Mouse (Mus musculus) ES-E14 (cell line): ENCODE measurements around the gene Bri3. TPM values are rescaled to one million over a fixed set of nuclear protein-coding genes. Genes with fewer than 3 reads are reported as not detected.

Experiments
- DNase-seq: peaks from one replicate; pipeline ENCODE4 v3.0.0-alpha.2; 2013; ENCODE audit warnings: low read depth, low spot score
- H3K27ac ChIP-seq: 2 replicates; pipeline ENCODE4 v1.5.1; 2012; ENCODE audit warnings: low read depth, mild to moderate bottlenecking, low read length, moderate library complexity, mixed read lengths; ENCODE audit not compliant: poor library complexity, insufficient read depth, severe bottlenecking
- H3K36me3 ChIP-seq: 2 replicates; pipeline ENCODE4 v1.6.1; 2012; ENCODE audit warnings: mild to moderate bottlenecking, low read length, moderate library complexity, mixed read lengths; ENCODE audit not compliant: control insufficient read depth, poor library complexity, insufficient read depth, severe bottlenecking
- H3K4me1 ChIP-seq, 2 experiments: fragments of 150-350 bp in 1 of 2; sonication (generic) in 1 of 2; 2 replicates each; pipeline ENCODE4 v1.6.1; 2012; ENCODE audit warnings: low read length in 2 of 2, mild to moderate bottlenecking in 1 of 2, mixed read lengths in 1 of 2; ENCODE audit not compliant: control insufficient read depth in 2 of 2, insufficient read depth in 2 of 2, poor library complexity in 1 of 2
- H3K4me3 ChIP-seq, 2 experiments: fragments of 150-350 bp in 1 of 2; sonication (generic) in 1 of 2; 2 replicates each; pipeline ENCODE4 v1.5.1; 2012; ENCODE audit warnings: low read length in 2 of 2, low read depth in 1 of 2, mild to moderate bottlenecking in 1 of 2, mixed read lengths in 1 of 2; ENCODE audit not compliant: insufficient read depth in 1 of 2, poor library complexity in 1 of 2, severe bottlenecking in 1 of 2
- H3K9ac ChIP-seq: 2 replicates; pipeline ENCODE4 v1.6.1; 2012; ENCODE audit warnings: low read depth, mild to moderate bottlenecking, low read length, mixed read lengths; ENCODE audit not compliant: poor library complexity, insufficient read depth, severe bottlenecking
- H3K9me3 ChIP-seq: fragments of 150-350 bp; sonication (generic); 2 replicates; pipeline ENCODE4 v1.6.1; 2012; ENCODE audit warnings: low read depth, mild to moderate bottlenecking, low read length; ENCODE audit not compliant: control insufficient read depth, insufficient read depth
- CHD2 ChIP-seq: IDR thresholded peaks from 2 replicates; pipeline ENCODE4 v1.6.1; 2014; ENCODE audit warnings: mild to moderate bottlenecking, low read depth, low read length, inconsistent platforms
- HCFC1 ChIP-seq: IDR thresholded peaks from 2 replicates; pipeline ENCODE4 v1.6.1; 2012; ENCODE audit warnings: low read length, inconsistent platforms, borderline replicate concordance; ENCODE audit not compliant: insufficient read depth
- MAFK ChIP-seq: IDR thresholded peaks from 2 replicates; pipeline ENCODE4 v1.6.1; 2014; ENCODE audit warnings: mild to moderate bottlenecking, low read depth, low read length, inconsistent platforms; ENCODE audit not compliant: insufficient read depth
- ZC3H11A ChIP-seq: IDR thresholded peaks from 2 replicates; pipeline ENCODE4 v1.6.1; 2012; ENCODE audit warnings: low read depth, mild to moderate bottlenecking, inconsistent platforms, low read length, borderline replicate concordance
- ZNF384 ChIP-seq: IDR thresholded peaks from 2 replicates; pipeline ENCODE4 v1.6.1; 2012; ENCODE audit warnings: low read depth, low read length, inconsistent platforms
- in situ Hi-C, 2 experiments: fragments of 600-800 bp; cut with MboI; formaldehyde crosslinking; loops; one replicate each; pipeline ENCODE4 v1.15.1; 2025; ENCODE audit warnings: low sequenced_read_pairs in 2 of 2, inconsistent platforms in 1 of 2; ENCODE audit not compliant: unreplicated experiment in 2 of 2
- total RNA-seq: library from RNA; depleted of rRNA; stranded (reverse); fragments of 300-350 nt; gene quantifications from 2 replicates; pipeline ENCODE4 v1.2.3, GENCODE M21; 2012

The Bri3 gene
- total RNA-seq, 1 experiment = 26.4 TPM

GRCm38 (mm10) chr5:144257451-144258110 is 13.3 kb downstream of the Bri3 start:
- H3K9ac ChIP-seq = no peak overlapping the region
- TF ChIP-seq CHD2 = no peak
- TF ChIP-seq ZNF384 = no peak
- TF ChIP-seq MAFK = no peak
- TF ChIP-seq HCFC1 = no peak
- TF ChIP-seq ZC3H11A = no peak
- H3K36me3 ChIP-seq = peaks cover 29% of the 10 kb centered on the region
- H3K27ac ChIP-seq = no peak overlapping the region
- H3K4me1 ChIP-seq = peaks cover 0 to 38% of the 10 kb centered on the region in 2 experiments; a peak in 2 of 4 replicates
- no peak for DNase-seq
- in situ Hi-C loops = no loop called here
- no peaks in the 10 kb centered on the region for H3K9me3 ChIP-seq
- no peak overlapping the region for H3K4me3 ChIP-seq

- peaks cover 0 to 41% of the 10 kb centered on the region in 2 experiments; a peak in 2 of 4 replicates for H3K4me1 ChIP-seq
Measured at GRCm38 (mm10) chr5:144258131-144258611, 13.9 kb downstream of the Bri3 start.

GRCm38 (mm10) chr5:144258687-144259086 is 14.4 kb downstream of the Bri3 start:
- no peaks in the 10 kb centered on the region for H3K9me3 ChIP-seq
- in situ Hi-C loops = no loop called here
- peaks cover 0 to 44% of the 10 kb centered on the region in 2 experiments; a peak in 2 of 4 replicates for H3K4me1 ChIP-seq
- H3K9ac ChIP-seq = 0 out of 2 replicates have a peak overlapping the region, but pooled peaks have one; percentile 37
- H3K4me3 ChIP-seq = no peak overlapping the region
- TF ChIP-seq ZNF384 (no peak), CHD2 (no peak), HCFC1 (no peak), MAFK (no peak), ZC3H11A (no peak)
- no peak for DNase-seq
- H3K27ac ChIP-seq = no peak overlapping the region
- H3K36me3 ChIP-seq = peaks cover 33% of the 10 kb centered on the region

More at GRCm38 (mm10) chr5:144258131-144258611, 13.9 kb downstream of the Bri3 start:
- Histone ChIP-seq H3K36me3 (peaks cover 33% of the 10 kb centered on the region), H3K9ac (peak overlapping the region; percentile 37; the same call in 1 of the 2 replicates), H3K9me3 (no peaks in the 10 kb centered on the region), H3K4me3 (peak overlapping the region in 1 of 2 experiments; percentile 3; a peak in 1 of 4 replicates), H3K27ac (no peak overlapping the region)
- no peak for DNase-seq
- in situ Hi-C loops = no loop called here
- TF ChIP-seq ZC3H11A = no peak

- DNase-seq = no peak
- H3K4me3 ChIP-seq = no peak overlapping the region
- TF ChIP-seq CHD2 = no peak
- TF ChIP-seq HCFC1 = no peak
- TF ChIP-seq ZNF384 = no peak
- TF ChIP-seq MAFK = no peak
- no peak for TF ChIP-seq ZC3H11A
- peaks cover 0 to 44% of the 10 kb centered on the region in 2 experiments; a peak in 2 of 4 replicates for H3K4me1 ChIP-seq
- no peak overlapping the region for H3K27ac ChIP-seq
- H3K9ac ChIP-seq = no peak overlapping the region
- H3K9me3 ChIP-seq = no peaks in the 10 kb centered on the region
- peaks cover 33% of the 10 kb centered on the region for H3K36me3 ChIP-seq
- in situ Hi-C loops = no loop called here
Measured at GRCm38 (mm10) chr5:144259228-144259627, 15.0 kb downstream of the Bri3 start.

- Histone ChIP-seq H3K4me1 (peaks cover 0 to 48% of the 10 kb centered on the region in 2 experiments; a peak in 2 of 4 replicates), H3K36me3 (peaks cover 42% of the 10 kb centered on the region)
Measured at GRCm38 (mm10) chr5:144260464-144260863, 16.2 kb downstream of the Bri3 start.

More at GRCm38 (mm10) chr5:144260464-144260863, 16.2 kb downstream of the Bri3 start:
- Histone ChIP-seq H3K9me3 (no peaks in the 10 kb centered on the region), H3K9ac (no peak overlapping the region), H3K4me3 (no peak overlapping the region), H3K27ac (no peak overlapping the region)
- in situ Hi-C loops = no loop called here
- DNase-seq = no peak
- TF ChIP-seq MAFK = no peak
